Mouse (Mus musculus): ENCODE measurements around the gene Kif3b.
"Not testable (repeated sequence)": the region's sequence is repeated elsewhere in the genome, so short reads cannot be mapped to it uniquely, and the experiment has no call there.

The Kif3b gene

GRCm38 (mm10) chr2:153290938-153291928 is at the start of gene Kif3b:
Gene Kif3b, plus strand, starts transcription at chr2:153291413.
- peak; percentile 78 for DNase-seq (ENCODE audit: low spot score)

GRCm38 (mm10) chr2:153242156-153242555 is 49.1 kb upstream of the Kif3b start:
- DNase-seq (ENCODE audit: low spot score) = no peak

GRCm38 (mm10) chr2:153249751-153250150 is 41.5 kb upstream of the Kif3b start:
- DNase-seq (ENCODE audit: low spot score) = no peak

GRCm38 (mm10) chr2:153256604-153257003 is 34.6 kb upstream of the Kif3b start:
- DNase-seq (ENCODE audit: low spot score) = no peak

GRCm38 (mm10) chr2:153259030-153259863 is 32.0 kb upstream of the Kif3b start:
- DNase-seq (ENCODE audit: low spot score) = no peak

GRCm38 (mm10) chr2:153259864-153260674 is 31.1 kb upstream of the Kif3b start:
- peak; percentile 72 for DNase-seq (ENCODE audit: low spot score)

GRCm38 (mm10) chr2:153263053-153263452 is 28.2 kb upstream of the Kif3b start:
- no peak for DNase-seq (ENCODE audit: low spot score)

- DNase-seq (ENCODE audit: low spot score) = no peak
These were observed 23.9 kb upstream of the Kif3b start for GRCm38 (mm10) chr2:153267331-153267730.

GRCm38 (mm10) chr2:153270231-153270915 is 20.8 kb upstream of the Kif3b start:
- not testable (repeated sequence) for DNase-seq (ENCODE audit: low spot score)

GRCm38 (mm10) chr2:153274200-153274918 is 16.9 kb upstream of the Kif3b start:
- not testable (repeated sequence) for DNase-seq (ENCODE audit: low spot score)

- no peak for DNase-seq (ENCODE audit: low spot score)
These were observed 16.3 kb upstream of the Kif3b start for GRCm38 (mm10) chr2:153274919-153275247.

GRCm38 (mm10) chr2:153275577-153275976 is 15.6 kb upstream of the Kif3b start:
- not testable (repeated sequence) for DNase-seq (ENCODE audit: low spot score)

- DNase-seq (ENCODE audit: low spot score) = no peak
These were observed 14.8 kb upstream of the Kif3b start for GRCm38 (mm10) chr2:153276440-153276839.

- not testable (repeated sequence) for DNase-seq (ENCODE audit: low spot score)
These were observed 14.4 kb upstream of the Kif3b start for GRCm38 (mm10) chr2:153276846-153277245.

- no peak for DNase-seq (ENCODE audit: low spot score)
These were observed 12.9 kb upstream of the Kif3b start for GRCm38 (mm10) chr2:153278357-153278756.

GRCm38 (mm10) chr2:153283919-153284318 is 7.3 kb upstream of the Kif3b start:
- DNase-seq (ENCODE audit: low spot score) = no peak

- DNase-seq (ENCODE audit: low spot score) = no peak
These were observed 4.7 kb upstream of the Kif3b start for GRCm38 (mm10) chr2:153286524-153286923.

GRCm38 (mm10) chr2:153287835-153288234 is 3.4 kb upstream of the Kif3b start:
- no peak for DNase-seq (ENCODE audit: low spot score)

- peak; percentile 66 for DNase-seq (ENCODE audit: low spot score)
These were observed 1.2 kb downstream of the Kif3b start for GRCm38 (mm10) chr2:153292305-153292861.

GRCm38 (mm10) chr2:153295196-153295595 is 4.0 kb downstream of the Kif3b start:
- no peak for DNase-seq (ENCODE audit: low spot score)
